Mouse (Mus musculus) bone marrow, adult 2 months (tissue): ENCODE measurements around the gene Akr1e1. TPM values are rescaled to one million over a fixed set of nuclear protein-coding genes. Genes with fewer than 3 reads are reported as not detected.
A peak's percentile ranks its signal among the peaks of the same experiment; 100 is the strongest.
"Not testable (repeated sequence)": the region's sequence is repeated elsewhere in the genome, so short reads cannot be mapped to it uniquely, and the experiment has no call there.

Experiments used
- H3K27ac ChIP-seq: fragments of 200-500 bp; 2 replicates; pipeline ENCODE4 v1.5.1; 2012; ENCODE audit warnings: low read depth, mild to moderate bottlenecking, control low read depth, inconsistent platforms, low read length; ENCODE audit not compliant: control insufficient read depth, poor library complexity, insufficient read depth
- H3K4me1 ChIP-seq: fragments of 200-500 bp; 2 replicates; pipeline ENCODE4 v1.6.1; 2011; ENCODE audit warnings: low read length; ENCODE audit not compliant: control insufficient read depth, insufficient read depth
- H3K4me3 ChIP-seq: fragments of 200-500 bp; replicated peaks from 2 replicates; pipeline ENCODE3; 2011; ENCODE audit warnings: mild to moderate bottlenecking, low read depth, low read length, control low read depth; ENCODE audit not compliant: control insufficient read depth
- CTCF ChIP-seq: fragments of 200-500 bp; IDR thresholded peaks from 2 replicates; pipeline ENCODE4 v1.5.1; 2011; ENCODE audit warnings: low read length, control low read depth; ENCODE audit not compliant: control insufficient read depth, insufficient read depth
- POLR2A ChIP-seq: fragments of 200-500 bp; IDR thresholded peaks from 2 replicates; pipeline ENCODE4 v1.6.1; 2011; ENCODE audit warnings: low read depth, mild to moderate bottlenecking, control low read depth, low read length, borderline replicate concordance; ENCODE audit not compliant: control insufficient read depth
- WGBS: fragments of 180-500 bp; shearing (Covaris S2); methylation state at CpG from one replicate; pipeline ENCODE4 v1.1.7; 2018; 5-methylcytosine and 5-hydroxymethylcytosine counted together
- polyA plus RNA-seq: library from polyadenylated mRNA; stranded (reverse); fragments of >200 nt; gene quantifications from 2 replicates; pipeline ENCODE4 v1.2.4, GENCODE M21; 2011; ENCODE audit warnings: low replicate concordance; ENCODE audit not compliant: missing spikeins, insufficient read depth, insufficient read length

Gene Akr1e1
- 2.3 and 4.2 TPM in 2 replicates for polyA plus RNA-seq

DNA sequence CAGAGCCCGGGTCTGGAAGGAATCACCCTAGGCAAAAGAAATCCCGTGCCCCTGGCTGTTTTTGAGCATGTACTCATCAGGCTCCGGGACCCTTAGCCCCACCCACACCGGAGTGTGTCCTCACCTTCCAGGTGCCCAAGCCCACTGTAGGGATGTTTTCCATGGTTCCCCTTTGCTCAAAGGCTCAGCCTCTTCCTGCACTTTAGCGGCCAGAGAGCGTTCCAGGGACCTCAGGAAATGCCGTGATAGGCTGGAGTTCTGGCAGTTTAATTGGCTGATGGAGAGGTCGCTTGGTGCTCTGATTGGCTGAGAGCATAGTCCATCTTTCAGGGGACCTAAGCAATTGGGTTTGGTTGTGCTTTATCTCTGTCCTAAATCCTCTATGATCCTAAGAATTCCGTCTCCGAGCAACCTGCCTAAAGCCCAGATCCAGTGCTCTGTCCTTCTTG, at the start of gene Akr1e1:
Gene Akr1e1, minus strand, starts transcription at position 214 of the 449 bp plus-strand sequence.
- WGBS = 4% methylated on average over 10 of the region's 10 CpGs
- Histone ChIP-seq H3K4me3 (peak within 1 kb of the TSS; percentile 79), H3K27ac (no peak within 1 kb of the TSS), H3K4me1 (no peaks in the 10 kb centered on the region)
- TF ChIP-seq POLR2A (no peak), CTCF (no peak)

DNA sequence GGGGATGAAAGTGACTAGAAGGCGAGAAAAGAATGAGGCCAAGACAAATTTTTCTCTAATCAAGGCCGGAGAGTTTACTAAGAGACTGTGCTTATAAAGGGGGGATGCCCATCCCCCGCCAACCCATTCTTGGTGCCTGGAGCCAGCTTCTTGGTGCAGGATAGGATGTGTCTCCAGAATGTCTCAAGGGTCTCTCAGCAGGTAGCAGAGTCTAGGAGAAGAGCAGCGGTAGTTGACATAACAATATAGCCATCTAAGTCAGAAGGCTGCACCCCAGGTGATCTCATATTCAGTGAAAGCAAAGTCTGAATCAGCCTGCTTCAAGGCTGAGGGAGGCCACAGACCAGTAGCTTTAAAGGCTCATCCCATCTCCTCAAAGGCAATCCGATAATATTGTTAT, 49.4 kb upstream of the Akr1e1 start:
- TF ChIP-seq CTCF (no peak), POLR2A (no peak)
- Histone ChIP-seq H3K27ac (no peak overlapping the region), H3K4me3 (no peak overlapping the region), H3K4me1 (no peaks in the 10 kb centered on the region)
- 82% methylated on average over 5 of the region's 5 CpGs for WGBS

DNA sequence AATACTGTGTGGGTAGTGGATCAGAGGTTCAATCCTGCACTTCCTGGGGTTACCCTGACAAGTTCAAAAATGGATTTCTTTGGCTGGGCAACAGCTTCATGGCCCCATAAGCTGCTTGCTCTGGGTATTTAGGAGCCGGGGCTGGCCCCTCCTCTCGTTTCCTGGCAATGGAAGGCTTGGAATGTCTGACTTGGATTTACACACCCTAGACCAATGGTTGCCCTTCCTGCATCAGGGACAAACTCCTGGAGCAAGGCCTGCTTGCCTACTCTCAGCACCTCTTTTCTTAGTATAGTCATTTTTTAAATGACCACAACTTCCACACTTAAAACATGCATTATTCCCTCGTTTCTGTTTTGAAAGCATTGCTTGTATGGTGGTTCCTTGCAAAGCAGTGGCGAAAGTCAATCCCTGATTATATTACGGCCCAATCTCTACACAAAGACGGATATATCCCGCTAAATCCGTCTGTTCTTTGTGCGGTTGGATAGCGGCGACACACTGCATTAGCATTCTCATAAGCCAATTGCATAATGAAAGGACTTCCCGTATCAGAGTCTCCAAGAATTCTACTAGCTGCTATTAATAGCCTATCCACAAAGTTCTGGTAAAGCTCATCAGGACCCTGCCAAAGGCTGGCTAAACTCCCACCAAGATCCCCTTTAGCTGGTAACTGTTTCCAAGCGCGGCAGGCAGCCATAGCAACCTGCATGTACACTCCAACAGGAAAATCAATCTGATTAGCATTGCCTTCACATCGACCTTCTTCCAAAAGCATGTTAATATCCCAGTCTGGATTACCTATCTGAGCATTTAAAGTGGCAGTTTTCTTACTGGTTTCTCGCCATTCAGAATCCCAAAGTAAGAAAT, 47.5 kb upstream of the Akr1e1 start:
- H3K4me3 ChIP-seq = no peak overlapping the region
- no peak overlapping the region for H3K27ac ChIP-seq
- no peaks in the 10 kb centered on the region for H3K4me1 ChIP-seq
- TF ChIP-seq CTCF = no peak
- no peak for TF ChIP-seq POLR2A
- 80% methylated on average over 16 of the region's 16 CpGs for WGBS

DNA sequence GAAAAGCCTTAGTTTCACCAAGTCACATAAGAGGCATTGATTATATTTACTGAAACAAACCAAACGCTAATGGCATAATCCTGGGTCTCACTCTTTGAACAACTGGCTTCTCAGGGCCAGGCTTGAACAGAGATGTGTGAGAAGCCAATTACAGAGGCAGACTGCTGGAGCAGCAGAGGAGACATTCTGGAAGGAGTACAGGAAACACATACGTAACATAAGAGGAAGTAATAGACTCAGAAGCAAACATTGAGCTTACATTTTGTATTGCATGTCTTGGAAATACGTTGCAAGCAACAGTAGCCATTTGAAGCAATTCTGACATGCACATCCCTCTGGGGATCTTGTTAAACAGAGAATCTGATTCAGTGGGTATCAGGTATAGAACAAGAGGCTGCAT, 41.2 kb upstream of the Akr1e1 start:
- no peaks in the 10 kb centered on the region for H3K4me1 ChIP-seq
- TF ChIP-seq CTCF = no peak
- no peak for TF ChIP-seq POLR2A

DNA sequence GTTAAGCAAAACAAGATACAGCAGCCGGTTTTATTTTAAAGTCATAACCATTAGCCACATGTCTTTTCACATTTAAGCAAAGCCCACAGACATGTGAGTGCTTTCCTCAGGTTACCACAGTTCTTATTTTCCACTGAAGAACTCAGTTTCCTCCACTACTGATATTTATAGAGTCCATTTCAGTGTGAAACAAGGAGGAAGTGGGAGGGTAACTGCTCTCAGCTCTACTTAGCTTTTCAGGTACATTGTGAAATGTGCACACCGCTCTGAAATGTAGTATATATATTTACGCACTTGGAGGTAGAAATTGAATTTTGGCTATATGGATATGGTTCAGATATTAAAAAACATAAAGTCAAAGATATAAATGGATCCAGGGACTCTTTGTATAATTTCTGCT, 36.3 kb upstream of the Akr1e1 start:
- WGBS = 50% methylated on average over 3 of the region's 3 CpGs
- Histone ChIP-seq H3K27ac (no peak overlapping the region), H3K4me3 (no peak overlapping the region), H3K4me1 (no peaks in the 10 kb centered on the region)
- TF ChIP-seq POLR2A = no peak
- TF ChIP-seq CTCF = no peak

More for the DNA sequence above, 41.2 kb upstream of the Akr1e1 start:
- whole genome bisulfite sequencing = 29% methylated on average over 3 of the region's 3 CpGs
- Histone ChIP-seq H3K27ac (no peak overlapping the region), H3K4me3 (no peak overlapping the region)

DNA sequence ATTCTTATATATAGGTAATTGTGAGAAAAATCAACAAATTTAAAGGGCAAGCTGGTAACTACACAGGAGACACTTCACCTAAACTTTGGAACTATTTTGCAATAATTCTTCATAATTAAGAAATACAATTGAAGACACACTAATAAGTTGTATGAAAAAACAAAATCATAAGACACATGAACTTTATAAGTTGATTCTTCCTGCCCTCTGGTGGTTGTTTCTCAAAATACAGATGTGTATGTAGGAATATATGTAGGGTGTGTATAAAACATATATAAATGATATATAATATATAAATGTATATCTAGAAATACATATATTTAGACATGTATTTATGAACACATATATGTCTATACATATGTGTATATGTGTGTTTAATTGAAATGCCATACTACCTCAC, 1.9 kb upstream of the Akr1e1 start:
- Histone ChIP-seq H3K4me1 (no peaks in the 10 kb centered on the region), H3K4me3 (no peak overlapping the region), H3K27ac (no peak overlapping the region)
- no peak for TF ChIP-seq POLR2A
- no peak for TF ChIP-seq CTCF

DNA sequence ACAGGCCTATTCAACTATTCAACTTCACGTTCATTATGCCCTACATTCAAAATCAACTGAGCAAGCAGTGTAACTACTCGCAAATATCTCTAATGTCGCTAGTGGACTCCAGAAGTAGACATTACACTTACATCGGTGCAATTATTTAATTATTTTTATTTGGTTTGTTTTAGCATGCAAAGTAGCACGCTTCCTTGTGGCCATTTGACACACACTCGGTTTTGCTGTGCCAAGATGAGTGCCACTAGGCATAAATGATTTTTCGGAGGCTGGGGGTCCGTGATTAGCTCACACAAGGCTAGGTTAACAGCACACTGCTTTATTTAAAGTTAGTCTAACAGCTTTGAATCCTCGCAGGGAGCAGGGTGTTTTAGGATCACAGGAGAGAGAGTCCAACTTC, 444 bp downstream of the Akr1e1 start:
- peak overlapping the region; percentile 79 for H3K4me3 ChIP-seq
- 13% methylated on average over 9 of the region's 9 CpGs for WGBS

DNA sequence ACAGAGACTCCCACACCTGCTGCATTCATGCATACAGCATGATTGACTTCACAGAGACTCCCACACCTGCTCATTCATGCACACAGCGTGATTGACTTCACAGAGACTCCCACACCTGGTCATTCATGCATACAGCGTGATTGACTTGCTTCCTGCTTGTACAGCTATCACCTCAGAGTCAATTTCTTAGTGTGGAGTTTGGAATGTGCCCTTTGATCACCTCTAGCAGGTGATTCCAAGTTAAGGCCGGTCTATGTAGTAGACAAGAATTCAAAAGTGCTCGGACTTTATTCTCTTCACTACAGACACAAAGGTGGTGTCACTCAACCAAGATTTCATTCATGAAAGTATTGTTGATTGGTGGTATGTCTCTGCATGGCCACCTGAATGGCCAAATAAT, 2.2 kb downstream of the Akr1e1 start:
- no peak overlapping the region for H3K4me3 ChIP-seq
- TF ChIP-seq CTCF (no peak), POLR2A (no peak)
- no peak overlapping the region for H3K27ac ChIP-seq
- WGBS = 81% methylated on average over 4 of the region's 4 CpGs
- H3K4me1 ChIP-seq = no peaks in the 10 kb centered on the region

More for the DNA sequence above, 444 bp downstream of the Akr1e1 start:
- H3K4me1 ChIP-seq = no peaks in the 10 kb centered on the region
- TF ChIP-seq CTCF = no peak
- no peak for TF ChIP-seq POLR2A
- no peak overlapping the region for H3K27ac ChIP-seq

DNA sequence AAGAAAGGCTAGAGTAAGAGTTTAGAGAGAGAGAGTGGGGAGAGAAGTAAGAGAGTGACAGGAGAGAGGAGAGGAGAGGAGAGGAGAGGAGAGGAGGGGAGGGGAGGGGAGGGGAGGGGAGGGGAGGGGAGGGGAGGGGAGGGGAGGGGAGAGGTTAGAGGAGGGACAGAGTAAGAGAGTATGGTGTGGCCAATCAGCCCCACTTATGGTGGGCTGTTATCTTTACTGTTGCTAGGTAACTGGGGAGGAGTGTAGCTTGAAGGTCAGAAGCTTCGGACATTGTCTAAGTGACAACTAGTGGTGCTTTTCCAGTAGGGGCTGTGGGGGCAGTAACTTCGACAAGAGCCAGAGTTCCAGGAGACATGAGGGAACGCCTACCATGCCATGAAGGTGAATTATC, 5.5 kb downstream of the Akr1e1 start:
- H3K4me3 ChIP-seq, H3K27ac ChIP-seq, H3K4me1 ChIP-seq: not testable (repeated sequence)
- WGBS = 74% methylated on average over 3 of the region's 3 CpGs
